Mouse (Mus musculus): Measurements from ENCODE around the gene Ktn1.

- no peak for TF ChIP-seq CTCF (IDR thresholded peaks at IDR 0.05; ENCODE audit: low read depth, low read length)
- TF ChIP-seq POLR2A (IDR thresholded peaks at IDR 0.05; ENCODE audit: borderline replicate concordance, low read depth, low read length), result no peak
Observed at GRCm38 (mm10) chr14:47736471-47736870, 88.2 kb downstream of the Ktn1 start.

Measured in bone marrow macrophage, adult 2 months (primary cell).